Mouse (Mus musculus) lung, postnatal 0 days (tissue): ENCODE measurements around the gene Cfap43. TPM values are rescaled to one million over a fixed set of nuclear protein-coding genes. Genes with fewer than 3 reads are reported as not detected.
A peak's percentile ranks its signal among the peaks of the same experiment; 100 is the strongest.

Experiments used
- ATAC-seq: fragments of 200-750 bp; cut with Nextera tagmentation; 2 replicates; pipeline ENCODE4 v1.8.0; 2017; ENCODE audit warnings: moderate library complexity
- DNase-seq: peaks from one replicate; pipeline ENCODE4 v3.0.0-alpha.2; 2016; ENCODE audit warnings: low spot score
- H3K27ac ChIP-seq: fragments of 300-500 bp; sonication (generic); 2 replicates; pipeline ENCODE4 v1.5.1; 2014; ENCODE audit warnings: antibody characterized with exemption, mild to moderate bottlenecking, low read length, mixed read lengths
- H3K27me3 ChIP-seq: fragments of 300-500 bp; sonication (generic); replicated peaks from 2 replicates; pipeline ENCODE4 v1.6.1; 2014; ENCODE audit warnings: low read length, mixed read lengths; ENCODE audit not compliant: insufficient read depth
- H3K36me3 ChIP-seq: fragments of 300-500 bp; sonication (generic); 2 replicates; pipeline ENCODE4 v1.6.1; 2014; ENCODE audit warnings: low read length, mixed read lengths; ENCODE audit not compliant: insufficient read depth
- H3K4me1 ChIP-seq: fragments of 300-500 bp; sonication (generic); 2 replicates; pipeline ENCODE4 v1.6.1; 2014; ENCODE audit warnings: antibody characterized with exemption, low read depth, low read length, mixed read lengths; ENCODE audit not compliant: insufficient read depth
- H3K4me2 ChIP-seq: fragments of 300-500 bp; sonication (generic); replicated peaks from 2 replicates; pipeline ENCODE4 v1.6.1; 2014; ENCODE audit warnings: low read depth, mild to moderate bottlenecking, low read length, moderate library complexity, mixed read lengths
- H3K4me3 ChIP-seq: fragments of 300-500 bp; sonication (generic); 2 replicates; pipeline ENCODE4 v1.5.1; 2014; ENCODE audit warnings: low read depth, low read length
- H3K9ac ChIP-seq: fragments of 300-500 bp; sonication (generic); replicated peaks from 2 replicates; pipeline ENCODE4 v1.6.1; 2014; ENCODE audit warnings: low read depth, mild to moderate bottlenecking
- H3K9me3 ChIP-seq: fragments of 300-500 bp; sonication (generic); 2 replicates; pipeline ENCODE4 v1.6.1; 2016; ENCODE audit warnings: low read length, mixed read lengths
- CTCF ChIP-seq: IDR thresholded peaks from 2 replicates; pipeline ENCODE4 v1.5.1; 2016; ENCODE audit warnings: antibody characterized with exemption, mild to moderate bottlenecking
- EP300 ChIP-seq: IDR thresholded peaks from 2 replicates; pipeline ENCODE4 v1.6.1; 2016; ENCODE audit warnings: antibody characterized with exemption, mild to moderate bottlenecking, control low read depth
- WGBS: fragments of 180-500 bp; shearing (Covaris S2); extraction: QIAGEN DNeasy Blood & Tissue Kit; methylation state at CpG from one replicate; pipeline ENCODE4 v1.1.7; 2014; 5-methylcytosine and 5-hydroxymethylcytosine counted together
- polyA plus RNA-seq: library from polyadenylated mRNA; unstranded; fragments of >200 nt; fragmentation: Nextera tagmentation; extraction: Ambion mirVana; gene quantifications from 2 replicates; pipeline ENCODE4 v1.2.1, GENCODE M21; 2015

Cfap43 gene
- polyA plus RNA-seq, 1 experiment from 2014 or later: 4.9 TPM

GRCm38 (mm10) chr19:47870102-47870666, 48.9 kb downstream of the Cfap43 start:
- H3K4me3 ChIP-seq: no peak overlapping the region
- DNase-seq (no peak), ATAC-seq (no peak)
- TF ChIP-seq CTCF (no peak), EP300 (no peak)
- H3K36me3 ChIP-seq: no peaks in the 10 kb centered on the region
- WGBS: 66% methylated on average over 7 of the region's 7 CpGs
- no peaks in the 10 kb centered on the region for H3K9me3 ChIP-seq
- H3K9ac ChIP-seq: no peak overlapping the region
- H3K4me1 ChIP-seq: no peaks in the 10 kb centered on the region
- no peaks in the 10 kb centered on the region for H3K27me3 ChIP-seq
- H3K4me2 ChIP-seq: no peak overlapping the region
- no peak overlapping the region for H3K27ac ChIP-seq

- TF ChIP-seq EP300: no peak
- no peak for TF ChIP-seq CTCF
- Histone ChIP-seq H3K4me2 (no peak overlapping the region), H3K27me3 (no peaks in the 10 kb centered on the region), H3K9me3 (no peaks in the 10 kb centered on the region), H3K36me3 (no peaks in the 10 kb centered on the region), H3K4me1 (no peaks in the 10 kb centered on the region), H3K9ac (no peak overlapping the region), H3K4me3 (no peak overlapping the region), H3K27ac (no peak overlapping the region)
- ATAC-seq (no peak), DNase-seq (no peak)
- WGBS: 39% methylated on average over 3 of the region's 3 CpGs
Observed at GRCm38 (mm10) chr19:47869516-47869915, 49.6 kb downstream of the Cfap43 start.

GRCm38 (mm10) chr19:47868951-47869350, 50.1 kb downstream of the Cfap43 start:
- WGBS: 47% methylated on average over 4 of the region's 4 CpGs
- no peaks in the 10 kb centered on the region for H3K9me3 ChIP-seq
- ATAC-seq (no peak), DNase-seq (no peak)
- no peak overlapping the region for H3K4me3 ChIP-seq
- H3K4me1 ChIP-seq: no peaks in the 10 kb centered on the region
- TF ChIP-seq CTCF (no peak), EP300 (no peak)
- H3K36me3 ChIP-seq: no peaks in the 10 kb centered on the region
- no peak overlapping the region for H3K4me2 ChIP-seq
- no peak overlapping the region for H3K9ac ChIP-seq
- H3K27ac ChIP-seq: no peak overlapping the region
- no peaks in the 10 kb centered on the region for H3K27me3 ChIP-seq

DNA sequence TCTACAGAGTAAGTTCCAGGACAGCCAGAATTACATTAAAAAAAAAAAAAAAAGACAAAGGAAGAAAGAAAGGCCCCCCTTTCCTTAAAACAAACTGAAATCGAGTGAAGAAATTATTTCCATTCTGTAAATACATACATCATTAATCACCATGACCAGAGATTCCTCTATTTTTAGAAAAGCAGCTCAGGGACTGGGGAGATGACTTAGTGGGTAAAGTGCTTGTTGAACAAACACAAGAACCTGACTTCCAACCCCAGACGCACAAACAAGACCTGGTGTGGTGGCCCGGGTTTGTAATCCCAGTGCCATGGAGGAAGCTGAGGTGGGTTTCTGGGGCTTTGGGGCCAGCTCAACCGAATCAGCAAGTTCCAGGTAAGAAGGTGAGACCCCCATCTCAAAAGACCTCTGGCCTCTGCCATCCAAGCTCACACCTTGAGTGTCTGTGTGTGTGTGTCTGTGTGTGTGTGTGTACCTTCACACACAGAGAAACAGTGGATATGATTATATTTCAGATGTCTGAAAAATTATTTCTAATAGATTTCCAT, 51.4 kb downstream of the Cfap43 start:
- Histone ChIP-seq H3K9me3 (no peaks in the 10 kb centered on the region), H3K27me3 (no peaks in the 10 kb centered on the region), H3K4me1 (no peaks in the 10 kb centered on the region), H3K4me2 (no peak overlapping the region), H3K4me3 (no peak overlapping the region), H3K27ac (no peak overlapping the region), H3K9ac (no peak overlapping the region), H3K36me3 (no peaks in the 10 kb centered on the region)
- TF ChIP-seq CTCF (no peak), EP300 (no peak)
- no peak for DNase-seq
- 39% methylated on average over 4 of the region's 4 CpGs for WGBS
- no peak for ATAC-seq

GRCm38 (mm10) chr19:47865353-47865947, 53.6 kb downstream of the Cfap43 start, which contains the start of gene Gsto2:
Gsto2 (plus strand) TSS chr19:47865534.
- Histone ChIP-seq H3K27me3 (no peaks in the 10 kb centered on the region), H3K4me1 (no peaks in the 10 kb centered on the region), H3K9ac (peak within 1 kb of the TSS; percentile 39), H3K27ac (peak within 1 kb of the TSS; percentile 66), H3K4me2 (peak within 1 kb of the TSS; percentile 69), H3K36me3 (no peaks in the 10 kb centered on the region), H3K4me3 (peak within 1 kb of the TSS; percentile 41), H3K9me3 (no peaks in the 10 kb centered on the region)
- DNase-seq (peak; percentile 98), ATAC-seq (peak; percentile 100)
- TF ChIP-seq CTCF: peak; percentile 72
- TF ChIP-seq EP300: no peak
- 2% methylated on average over 49 of the region's 49 CpGs for WGBS

DNA sequence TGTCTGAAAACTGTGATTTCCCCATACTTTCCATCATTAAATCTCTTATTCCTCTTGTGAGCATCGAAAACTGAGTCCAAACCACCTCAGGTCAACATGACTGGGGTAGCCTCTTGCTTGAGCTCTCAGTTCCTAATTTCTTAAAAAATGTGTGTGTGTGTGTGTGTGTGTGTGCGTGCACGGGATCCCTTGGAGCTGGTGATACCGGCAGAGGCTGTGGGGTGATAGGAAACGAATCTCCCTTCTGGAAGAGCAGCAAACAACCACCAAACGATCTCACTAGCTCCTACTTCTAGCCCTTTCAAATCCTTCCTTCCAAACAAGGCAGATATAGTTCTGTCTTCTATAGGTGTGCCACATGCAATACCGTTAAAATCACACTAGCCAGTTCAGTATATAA, 54.4 kb downstream of the Cfap43 start:
- Histone ChIP-seq H3K9ac (no peak overlapping the region; the same call in 1 of the 2 replicates), H3K27ac (no peak overlapping the region)

More for the DNA sequence above, 54.4 kb downstream of the Cfap43 start:
- DNase-seq (no peak), ATAC-seq (no peak)
- H3K4me1 ChIP-seq: no peaks in the 10 kb centered on the region
- TF ChIP-seq EP300 (no peak), CTCF (no peak)
- no peaks in the 10 kb centered on the region for H3K27me3 ChIP-seq
- peak overlapping the region; percentile 69 for H3K4me2 ChIP-seq
- no peaks in the 10 kb centered on the region for H3K9me3 ChIP-seq
- H3K36me3 ChIP-seq: no peaks in the 10 kb centered on the region
- no peak overlapping the region for H3K4me3 ChIP-seq
- 76% methylated on average over 7 of the region's 7 CpGs for WGBS
